Mouse (Mus musculus): ENCODE data around the gene Syt17.

Syt17 gene

GRCm38 (mm10) chr7:118448134-118448967 is at the start of gene Syt17:
Gene Syt17 (minus strand): TSS chr7:118448222.
- DNase-seq (ENCODE audit: low spot score): no peak

- DNase-seq (ENCODE audit: low spot score): no peak
These were observed 47.0 kb upstream of the Syt17 start for GRCm38 (mm10) chr7:118494892-118495579.

GRCm38 (mm10) chr7:118493892-118494291 is 45.9 kb upstream of the Syt17 start:
- no peak for DNase-seq (ENCODE audit: low spot score)

- no peak for DNase-seq (ENCODE audit: low spot score)
These were observed 43.6 kb upstream of the Syt17 start, which contains the start of gene Itpripl2 for GRCm38 (mm10) chr7:118491431-118492147. Gene Itpripl2 (minus strand): TSS chr7:118491975.

GRCm38 (mm10) chr7:118490666-118491430 is 42.8 kb upstream of the Syt17 start:
- no peak for DNase-seq (ENCODE audit: low spot score)

GRCm38 (mm10) chr7:118489706-118490665 is 42.0 kb upstream of the Syt17 start:
- DNase-seq (ENCODE audit: low spot score): no peak

GRCm38 (mm10) chr7:118488060-118488664 is 40.1 kb upstream of the Syt17 start:
- DNase-seq (ENCODE audit: low spot score): no peak

- DNase-seq (ENCODE audit: low spot score): no peak
These were observed 38.9 kb upstream of the Syt17 start for GRCm38 (mm10) chr7:118486917-118487316.

GRCm38 (mm10) chr7:118483996-118484395 is 36.0 kb upstream of the Syt17 start:
- DNase-seq (ENCODE audit: low spot score): no peak

- DNase-seq (ENCODE audit: low spot score): no peak
These were observed 34.0 kb upstream of the Syt17 start for GRCm38 (mm10) chr7:118482001-118482400.

GRCm38 (mm10) chr7:118481047-118481810 is 33.2 kb upstream of the Syt17 start:
- DNase-seq (ENCODE audit: low spot score): no peak

- no peak for DNase-seq (ENCODE audit: low spot score)
These were observed 32.2 kb upstream of the Syt17 start for GRCm38 (mm10) chr7:118480160-118480709.

GRCm38 (mm10) chr7:118478835-118479312 is 30.9 kb upstream of the Syt17 start:
- DNase-seq (ENCODE audit: low spot score): peak; percentile 22

- no peak for DNase-seq (ENCODE audit: low spot score)
These were observed 28.4 kb upstream of the Syt17 start for GRCm38 (mm10) chr7:118476428-118476827.

GRCm38 (mm10) chr7:118475008-118475705 is 27.1 kb upstream of the Syt17 start:
- no peak for DNase-seq (ENCODE audit: low spot score)

GRCm38 (mm10) chr7:118472886-118473285 is 24.9 kb upstream of the Syt17 start:
- DNase-seq (ENCODE audit: low spot score): no peak

GRCm38 (mm10) chr7:118468060-118468459 is 20.0 kb upstream of the Syt17 start:
- DNase-seq (ENCODE audit: low spot score): no peak

- DNase-seq (ENCODE audit: low spot score): no peak
These were observed 16.4 kb upstream of the Syt17 start for GRCm38 (mm10) chr7:118464432-118464831.

Data from layer of hippocampus, adult 9-10 months (tissue).